Mouse (Mus musculus): ENCODE measurements around the gene Gm44579.

The Gm44579 gene

DNA sequence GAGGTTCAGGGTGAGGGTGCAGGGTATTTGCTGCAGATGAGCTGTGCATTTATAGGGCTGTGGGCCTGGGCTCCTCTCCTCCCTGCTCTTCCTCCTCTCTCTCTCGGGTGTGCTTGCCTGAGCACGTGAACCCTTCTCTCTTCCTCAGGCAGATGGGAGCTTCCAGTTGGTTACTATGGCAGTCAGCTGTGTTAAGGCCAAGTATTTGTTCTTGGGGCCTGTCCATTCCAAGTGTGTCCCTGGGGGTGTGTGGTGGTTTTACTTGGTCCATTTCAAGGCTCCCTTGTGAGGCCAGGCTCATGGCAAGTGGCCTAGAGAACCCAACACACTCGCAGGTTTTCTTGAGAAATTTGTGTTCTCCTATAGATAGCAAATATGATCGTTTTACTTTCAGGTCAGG, at the start of gene Gm44579, which contains the start of gene Olfr287:
Gm44579 (minus strand) TSS at position 101 of the 400 bp plus-strand sequence.
Olfr287 (minus strand) TSS at position 180 of the 400 bp plus-strand sequence.
- DNase-seq (ENCODE audit: low spot score in 2 of 2) = no peak

DNA sequence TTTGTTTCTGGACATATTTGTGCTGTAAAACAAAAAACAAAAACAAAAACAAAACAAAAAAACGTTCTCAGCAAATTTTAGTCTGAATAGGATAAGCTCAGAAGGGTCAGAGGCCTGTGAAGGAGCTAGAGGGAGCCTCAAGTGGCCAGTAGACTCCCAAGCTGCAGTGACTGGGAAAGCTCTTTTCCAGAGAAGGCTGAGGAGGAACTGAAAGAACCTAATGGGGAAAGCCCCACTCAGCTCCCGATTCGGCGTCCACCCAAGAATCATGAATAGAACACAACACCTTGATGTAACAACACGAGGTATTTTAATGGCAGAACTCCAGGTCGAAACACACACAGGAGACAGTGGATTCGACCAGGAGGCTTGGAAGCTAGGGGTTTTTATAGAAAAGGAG, 37.0 kb upstream of the Gm44579 start:
- DNase-seq (ENCODE audit: low spot score in 2 of 2) = no peak

DNA sequence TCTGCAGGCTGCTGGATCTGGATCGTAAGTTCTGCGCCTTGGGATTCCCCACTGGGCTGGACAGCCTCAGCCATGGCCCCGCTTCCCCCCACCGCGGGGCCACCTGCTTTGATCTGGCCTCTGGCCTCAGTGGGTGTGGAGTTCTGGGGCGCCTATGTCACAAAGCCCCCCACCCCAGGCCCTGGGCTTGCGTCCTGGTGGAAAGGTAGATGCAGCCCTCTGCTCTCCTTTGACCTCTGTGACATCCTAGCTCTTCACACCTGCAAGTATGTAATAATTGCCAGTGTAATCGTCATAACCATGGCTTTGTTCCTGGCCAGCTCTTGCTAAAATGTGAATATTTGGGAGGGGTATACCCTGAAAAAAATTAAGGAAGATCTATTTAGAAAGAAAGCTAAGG, 36.4 kb upstream of the Gm44579 start, which contains the start of gene H1fnt:
H1fnt (minus strand) TSS at position 101 of the 400 bp plus-strand sequence.
- DNase-seq (ENCODE audit: low spot score in 2 of 2) = no peak

DNA sequence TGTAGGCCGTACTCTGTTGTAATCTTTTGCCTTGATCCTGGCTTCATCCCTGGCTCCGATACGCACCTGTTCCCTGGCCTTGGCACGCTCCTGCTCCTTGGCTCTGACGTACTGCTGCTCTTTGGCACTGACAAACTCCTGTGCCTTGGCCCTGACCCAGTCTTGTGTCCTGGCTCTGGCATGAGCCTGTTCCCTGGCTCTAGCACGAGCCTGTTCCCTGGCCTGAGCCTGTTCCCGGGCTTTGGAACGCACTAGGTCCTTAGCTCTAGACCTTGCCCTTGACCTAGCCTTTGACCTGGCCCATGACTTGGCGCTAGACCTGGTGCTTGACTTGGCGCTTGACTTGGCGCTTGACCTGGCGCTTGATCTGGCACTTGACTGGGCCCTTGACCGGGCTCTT, 35.5 kb upstream of the Gm44579 start:
- DNase-seq (ENCODE audit: low spot score in 2 of 2) = no peak

DNA sequence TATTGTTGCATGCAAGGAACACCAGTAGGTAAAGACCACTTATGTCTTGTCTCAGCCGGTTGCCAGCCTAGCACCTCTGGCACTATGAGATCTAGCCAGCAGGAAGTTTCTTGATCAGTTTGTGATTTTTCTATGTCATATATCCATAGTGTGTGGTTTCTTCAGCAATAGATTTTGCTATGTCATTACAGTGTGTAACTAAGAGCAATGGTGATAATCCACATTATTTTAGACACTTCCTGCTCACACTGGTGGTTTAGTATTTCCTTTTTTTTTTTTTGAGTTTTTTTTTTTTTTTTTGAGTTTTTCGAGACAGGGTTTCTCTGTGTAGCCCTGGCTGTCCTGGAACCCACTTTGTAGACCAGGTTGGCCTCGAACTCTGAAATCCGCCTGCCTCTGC, 14.7 kb upstream of the Gm44579 start:
- DNase-seq (ENCODE audit: low spot score in 2 of 2) = no peak

DNA sequence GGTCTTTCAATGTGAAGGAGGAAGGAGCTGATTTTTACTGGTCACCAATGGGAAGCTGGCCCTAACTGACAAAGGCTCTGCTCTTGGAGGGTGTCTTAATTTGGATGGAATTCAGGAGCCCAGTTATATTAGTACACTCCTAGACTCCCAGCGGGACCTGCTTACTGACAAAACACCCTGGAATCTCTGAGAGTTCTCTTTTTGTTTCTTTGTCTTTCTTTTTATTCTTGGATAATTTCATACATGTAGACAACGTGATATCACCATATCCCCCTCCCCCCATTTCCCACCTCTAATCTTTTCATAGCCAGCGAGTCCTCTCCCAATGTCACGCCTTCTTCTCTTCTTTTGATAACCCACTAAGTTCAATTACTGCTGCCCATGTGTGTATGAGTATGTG, 13.6 kb upstream of the Gm44579 start, which contains the start of gene Olfr286:
Olfr286 (minus strand) TSS at position 101 of the 400 bp plus-strand sequence.
- no peak for DNase-seq (ENCODE audit: low spot score in 2 of 2)

DNA sequence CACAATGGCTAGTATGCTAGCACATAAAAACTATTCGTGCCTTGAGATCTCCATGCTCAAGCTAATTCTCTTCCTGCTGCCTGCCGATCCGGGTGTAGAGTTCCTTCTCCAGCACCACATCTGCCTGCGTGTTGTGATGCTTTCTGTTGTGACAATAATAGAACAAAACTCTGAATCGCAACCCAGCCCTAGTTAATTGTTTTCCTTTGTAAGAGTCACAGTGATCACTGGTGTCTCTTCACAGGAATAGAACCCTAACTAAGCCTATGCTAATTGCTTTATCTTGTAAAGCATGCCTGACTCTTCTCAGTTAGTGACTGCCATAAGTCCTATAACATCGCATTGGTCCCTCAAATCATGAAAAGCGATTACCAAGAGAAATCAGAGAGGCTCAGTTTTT, 5.3 kb upstream of the Gm44579 start:
- no peak for DNase-seq (ENCODE audit: low spot score in 2 of 2)

DNA sequence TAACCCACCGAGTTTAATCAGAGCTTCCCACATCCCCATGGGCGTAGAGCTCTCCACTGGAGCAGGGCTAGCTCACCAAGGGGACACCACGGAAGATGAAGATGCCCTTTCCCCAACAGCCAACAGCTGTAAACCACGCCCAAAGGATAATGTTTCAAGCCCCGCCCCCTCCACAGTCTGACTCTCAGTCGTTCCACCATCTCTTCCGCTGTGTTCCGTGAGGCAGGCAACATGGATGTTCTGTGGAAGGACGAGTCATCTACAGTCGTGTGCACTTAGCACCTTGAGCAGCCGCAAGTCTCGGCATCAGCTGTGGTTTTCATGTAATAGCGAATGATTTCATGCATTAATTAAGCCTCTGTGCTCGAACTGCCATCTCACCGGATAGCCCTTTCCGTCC, 4.8 kb upstream of the Gm44579 start:
- DNase-seq (ENCODE audit: low spot score in 2 of 2) = no peak

DNA sequence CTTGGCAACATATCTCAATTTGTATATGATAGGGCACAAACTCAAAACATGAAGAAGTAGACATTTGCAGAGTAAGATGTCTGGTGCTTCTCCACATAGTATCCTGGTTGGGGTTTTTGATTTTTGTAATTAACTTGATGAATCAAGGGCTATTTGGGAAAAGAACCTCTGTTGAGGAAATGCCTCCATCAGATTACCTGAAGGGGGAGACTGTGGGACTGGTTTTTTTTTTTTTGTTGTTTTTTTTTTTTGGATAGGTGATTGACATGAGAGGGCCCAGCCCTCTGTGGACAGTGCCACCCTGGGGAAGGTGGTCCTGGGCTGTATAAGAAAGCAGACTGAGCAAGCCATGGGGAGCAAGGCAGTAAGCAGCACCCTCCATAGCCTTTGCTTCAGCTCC, 1.6 kb upstream of the Gm44579 start:
- DNase-seq (ENCODE audit: low spot score in 2 of 2) = no peak

DNA sequence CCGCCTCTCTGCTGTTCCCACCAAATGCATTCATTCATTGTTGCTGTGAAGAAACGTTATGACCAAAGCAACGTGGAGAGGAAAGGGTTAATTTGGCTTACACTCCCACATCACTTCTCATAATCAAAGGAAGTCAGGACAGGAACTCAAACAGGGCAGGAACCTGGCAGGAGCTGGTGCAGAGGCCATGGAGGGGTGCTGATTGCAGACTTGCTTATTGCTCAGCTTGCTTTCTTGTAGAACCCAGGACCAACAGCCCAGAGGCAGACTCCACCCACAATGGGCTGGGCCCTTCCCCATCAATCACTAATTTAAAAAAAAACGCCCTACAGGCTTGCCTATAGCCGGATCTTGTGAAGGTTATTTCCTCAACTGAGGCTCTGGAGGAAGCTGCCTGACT, 6.6 kb downstream of the Gm44579 start:
- DNase-seq (ENCODE audit: low spot score in 2 of 2) = no peak

DNA sequence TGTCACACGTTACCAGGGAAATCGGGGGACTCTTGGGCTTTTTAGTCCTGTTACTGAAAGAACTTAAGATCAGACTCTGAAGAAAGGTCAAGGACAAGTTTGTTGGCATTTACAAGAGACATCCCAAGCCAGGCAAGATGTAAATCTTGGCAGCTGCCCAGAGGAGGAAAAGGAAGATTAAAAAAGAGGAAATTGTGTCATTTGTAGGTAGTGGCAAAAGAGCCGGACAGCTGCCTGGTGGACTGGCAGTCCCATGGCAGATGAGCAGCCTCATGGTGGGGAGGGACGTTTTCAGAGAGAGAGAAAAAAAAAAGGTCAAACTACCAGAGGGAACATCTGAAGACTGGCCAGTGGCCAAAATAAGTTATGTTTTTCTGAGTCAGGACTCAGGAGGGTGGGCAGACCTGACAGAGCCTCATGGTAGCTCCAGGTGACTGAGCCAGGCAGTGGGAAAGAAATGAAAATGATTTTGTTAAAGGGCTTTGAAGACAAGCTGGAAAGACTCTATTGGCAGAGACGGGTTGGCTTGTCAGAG, 7.4 kb downstream of the Gm44579 start:
- no peak for DNase-seq (ENCODE audit: low spot score in 2 of 2)

DNA sequence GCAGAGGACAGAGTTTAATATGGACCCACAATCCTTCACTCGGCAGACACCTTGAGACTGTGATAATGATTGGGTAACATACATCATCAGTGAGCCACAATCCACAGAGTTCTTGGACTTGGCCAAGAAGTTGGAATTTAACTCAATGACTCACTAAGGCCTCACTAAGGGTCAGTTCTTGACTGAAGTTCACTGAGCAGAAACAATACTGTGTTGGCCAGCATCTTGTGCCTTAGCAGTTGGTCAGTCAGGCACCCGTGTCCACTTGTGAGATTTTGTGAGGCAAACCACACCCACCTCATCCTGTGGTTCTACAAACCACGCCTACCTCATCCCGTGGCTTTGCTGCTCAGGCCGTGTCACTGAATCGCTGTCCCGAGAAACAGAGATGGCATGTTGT, 11.1 kb downstream of the Gm44579 start:
- no peak for DNase-seq (ENCODE audit: low spot score in 2 of 2)

DNA sequence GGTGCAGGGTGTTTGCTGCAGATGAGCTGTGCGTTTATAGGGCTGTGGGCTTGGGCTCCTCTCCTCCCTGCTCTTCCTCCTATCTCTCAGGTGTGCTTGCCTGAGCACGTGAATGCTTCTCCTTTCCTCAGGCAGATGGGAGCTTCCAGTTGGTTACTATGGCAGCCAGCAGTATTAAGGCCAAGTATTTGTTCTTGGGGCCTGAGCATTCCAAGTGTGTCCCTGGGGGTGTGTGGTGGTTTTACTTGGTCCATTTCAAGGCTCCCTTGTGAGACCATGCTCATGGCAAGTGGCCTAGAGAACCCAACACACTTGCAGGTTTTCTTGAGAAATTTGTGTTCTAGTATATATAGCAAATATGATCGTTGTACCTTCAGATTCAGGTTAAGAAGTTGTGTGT, 25.3 kb downstream of the Gm44579 start, which contains the start of gene Olfr288:
Olfr288 (minus strand) TSS at position 101 of the 400 bp plus-strand sequence.
- no peak for DNase-seq (ENCODE audit: low spot score in 2 of 2)

DNA sequence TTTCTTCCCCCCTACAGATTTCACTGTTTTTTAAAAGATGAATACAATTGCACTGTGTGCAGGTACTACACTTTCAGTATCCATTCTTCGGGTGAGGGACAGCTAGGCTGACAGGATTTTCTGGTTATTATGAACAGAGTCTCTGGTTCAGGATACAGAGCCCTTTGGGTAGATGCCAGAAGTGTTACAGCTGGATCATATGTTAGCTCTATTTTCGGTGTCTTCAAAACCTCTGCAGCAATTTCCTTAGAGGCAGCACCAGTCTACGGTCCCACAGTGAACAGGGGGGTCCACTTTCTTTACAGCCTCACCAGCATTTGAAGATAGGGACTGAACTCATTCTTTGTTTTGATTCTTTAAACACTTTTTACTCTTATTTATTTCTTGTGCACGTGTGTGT, 36.3 kb downstream of the Gm44579 start:
- DNase-seq (ENCODE audit: low spot score in 2 of 2) = no peak

DNA sequence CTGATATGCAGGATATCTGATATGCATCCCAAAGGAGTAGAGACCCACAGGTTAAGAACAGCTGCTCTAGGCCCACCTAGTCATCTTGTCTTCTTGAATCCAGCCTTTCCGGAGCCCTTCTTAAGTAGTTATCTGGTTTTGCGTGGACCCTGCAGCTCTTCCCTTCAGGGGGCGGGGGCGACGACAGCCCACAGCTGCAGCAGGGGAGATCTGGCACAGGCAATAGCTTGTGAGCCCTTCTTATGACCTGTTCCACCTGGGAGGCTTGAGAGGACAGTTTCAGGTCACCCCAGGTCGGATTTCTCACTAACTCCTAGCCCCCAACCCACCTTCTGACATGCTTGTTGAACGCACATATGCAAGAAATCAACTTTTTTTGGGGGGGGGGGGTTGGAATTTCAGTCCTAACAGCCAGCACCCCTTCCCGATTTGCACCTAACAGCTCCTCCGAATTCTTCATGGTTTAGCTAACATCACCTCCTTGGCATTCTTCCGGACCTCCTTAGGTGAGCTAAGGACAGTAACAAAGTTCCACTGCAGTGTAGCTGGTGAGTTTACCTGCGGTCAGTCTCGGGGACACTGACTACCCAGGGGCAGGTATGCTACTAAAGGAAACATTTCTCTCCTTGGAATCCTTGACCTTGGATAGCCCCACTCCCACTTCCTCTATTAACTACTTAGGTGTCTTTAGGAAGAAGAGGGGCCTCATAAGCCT, 38.8 kb downstream of the Gm44579 start:
- DNase-seq (ENCODE audit: low spot score in 2 of 2) = no peak

DNA sequence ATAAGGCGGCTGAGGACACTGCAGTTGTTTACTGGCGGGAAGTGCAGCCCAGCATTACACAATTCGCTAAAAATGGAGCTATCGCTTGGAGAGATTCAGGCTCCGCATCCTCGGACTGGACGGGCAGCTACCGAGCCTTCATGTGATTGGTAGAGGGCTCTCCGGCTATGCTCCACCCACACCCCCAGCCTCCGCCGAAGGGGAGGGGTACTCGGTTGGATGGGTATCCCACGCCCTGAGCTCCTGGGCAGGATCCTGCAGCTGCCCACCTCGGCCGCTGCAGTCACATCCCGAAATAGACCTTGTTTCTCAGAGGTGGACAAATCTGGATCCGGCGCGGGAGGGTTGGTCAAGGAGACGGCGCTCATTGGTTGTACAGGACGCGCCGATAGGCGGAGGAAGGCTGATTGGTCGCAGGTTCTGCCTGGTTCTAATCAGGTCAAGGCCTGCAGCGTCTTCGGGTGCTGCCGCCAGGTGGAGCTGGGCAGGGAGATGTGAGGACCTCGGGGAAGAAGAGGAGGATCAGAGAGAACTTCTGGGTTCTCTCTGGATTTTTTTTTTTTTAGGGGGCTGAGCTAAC, 39.6 kb downstream of the Gm44579 start:
- peak; percentile 76 to 85 for DNase-seq (ENCODE audit: low spot score in 2 of 2)

DNA sequence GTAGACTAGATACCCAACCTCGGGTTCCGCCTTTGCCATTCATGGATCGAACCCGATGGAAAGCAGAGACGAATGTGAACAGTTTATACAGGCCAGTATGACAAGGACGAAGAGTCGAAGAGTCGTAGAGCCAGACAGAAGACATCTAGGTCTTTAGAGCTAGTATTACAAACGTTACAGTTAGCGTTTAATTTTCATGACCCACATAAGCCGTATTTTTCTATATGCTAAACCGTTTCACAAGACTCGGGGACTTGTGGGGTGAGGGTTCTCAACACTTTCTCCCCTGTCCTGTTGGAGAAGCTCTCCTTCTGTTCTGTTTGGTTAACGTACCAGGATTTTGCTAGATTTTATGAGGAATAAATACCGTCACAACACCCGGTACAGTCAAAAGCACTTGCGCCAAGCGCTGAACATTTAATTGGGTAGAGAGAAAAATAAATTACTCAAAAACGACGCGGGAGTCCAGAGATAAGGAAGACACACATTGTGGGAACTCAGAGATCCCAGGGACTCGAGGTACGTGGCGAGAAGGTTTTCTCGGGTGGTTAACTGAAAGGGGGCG, 40.1 kb downstream of the Gm44579 start:
- no peak for DNase-seq (ENCODE audit: low spot score in 2 of 2)

DNA sequence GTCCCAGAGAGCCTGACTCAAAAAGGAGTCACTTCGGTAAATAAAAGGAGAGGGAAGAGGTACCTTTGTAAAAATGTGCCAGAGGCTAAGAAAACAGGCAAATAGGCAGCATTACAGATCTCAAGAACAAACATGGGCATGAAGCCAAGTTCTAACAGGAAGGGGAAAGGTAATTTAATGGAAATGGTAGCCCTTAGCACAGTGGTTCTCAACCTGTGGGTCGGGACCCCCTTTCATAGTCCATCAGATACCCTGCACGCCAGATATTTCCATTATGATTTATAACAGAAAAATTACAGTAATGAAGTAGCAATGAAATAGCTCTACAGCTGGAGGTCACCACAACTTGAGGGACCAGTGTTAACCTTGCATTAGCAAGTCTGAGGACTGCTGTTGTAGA, 43.5 kb downstream of the Gm44579 start:
- no peak for DNase-seq (ENCODE audit: low spot score in 2 of 2)

DNA sequence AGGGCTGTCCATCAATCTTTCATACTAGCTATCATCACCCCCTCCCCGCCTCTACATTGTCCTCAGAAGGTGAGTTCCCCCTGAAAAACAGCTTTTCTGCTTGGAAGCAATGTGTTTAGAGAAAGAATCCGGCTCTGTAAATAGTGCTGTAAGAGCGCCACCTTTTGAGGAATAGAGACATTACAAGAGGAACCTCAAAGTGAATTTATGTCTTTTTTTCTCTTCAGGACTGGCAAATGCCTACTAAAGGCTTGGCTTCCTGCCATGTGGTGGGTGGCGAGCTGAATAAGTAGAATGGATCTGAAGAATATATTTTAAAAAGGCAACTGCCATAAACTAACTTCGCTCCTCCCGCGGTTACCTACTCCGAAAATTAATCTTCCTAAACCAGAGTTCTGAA, 47.0 kb downstream of the Gm44579 start:
- no peak for DNase-seq (ENCODE audit: low spot score in 2 of 2)

DNA sequence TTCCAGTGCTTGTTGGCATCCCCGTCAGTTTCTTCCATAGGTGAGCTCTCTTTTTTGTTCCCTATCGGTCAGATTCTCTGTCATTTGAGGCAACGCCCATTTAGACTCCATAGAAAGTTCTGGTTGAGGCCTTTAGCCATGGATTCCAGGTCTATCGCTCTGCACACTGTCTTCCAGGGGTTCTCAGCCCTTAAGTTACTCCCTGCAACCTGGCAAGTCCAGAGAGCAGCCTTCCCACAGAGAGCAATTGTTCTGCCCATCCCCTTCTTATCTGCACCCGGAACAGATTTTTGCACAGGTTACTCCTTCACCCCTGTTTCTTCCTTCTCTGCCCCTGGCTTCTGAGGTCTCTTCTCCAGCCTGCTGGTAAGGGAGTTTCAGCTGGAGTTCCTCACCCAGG, 48.7 kb downstream of the Gm44579 start:
- no peak for DNase-seq (ENCODE audit: low spot score in 2 of 2)

DNA sequence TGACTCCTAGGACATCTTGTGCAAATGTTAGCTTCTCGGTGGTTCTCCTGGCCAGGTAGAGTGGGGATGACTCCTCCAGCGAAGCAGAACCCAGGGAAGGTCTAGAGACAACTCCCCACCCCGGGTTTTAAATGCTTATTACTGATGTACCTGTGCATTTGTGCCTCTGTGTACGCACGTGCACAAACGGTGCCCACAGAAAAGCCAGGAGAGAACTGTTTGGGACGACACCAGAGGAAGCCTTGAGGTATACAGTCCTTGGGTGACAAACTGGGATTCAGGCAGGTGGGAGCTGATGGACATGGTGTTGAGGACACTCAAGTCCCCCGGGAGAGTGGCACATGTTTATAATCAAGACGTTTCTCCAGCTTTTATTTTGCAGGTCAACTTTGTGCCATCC, 49.9 kb downstream of the Gm44579 start:
- no peak for DNase-seq (ENCODE audit: low spot score in 2 of 2)

DNA sequence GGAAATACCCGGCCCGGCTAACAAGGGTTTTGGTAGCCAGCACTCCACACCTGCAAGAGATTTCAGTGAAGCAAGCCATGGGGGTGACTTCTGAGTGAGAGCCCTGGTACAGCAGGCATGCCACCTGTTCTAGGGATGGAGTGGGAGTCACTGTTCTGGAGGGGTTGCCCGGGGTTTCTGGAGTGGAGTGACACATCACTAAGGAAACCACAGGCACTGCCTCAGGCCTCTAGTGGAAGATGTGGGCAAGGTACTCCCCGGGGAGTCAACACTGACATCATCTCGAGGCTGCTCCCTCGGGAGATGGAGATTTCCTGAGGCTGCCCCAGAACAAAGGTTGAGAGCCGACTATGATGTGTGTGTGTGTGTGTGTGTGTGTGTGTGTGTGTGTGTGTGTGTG, 50.4 kb downstream of the Gm44579 start:
- no peak for DNase-seq (ENCODE audit: low spot score in 2 of 2)

DNA sequence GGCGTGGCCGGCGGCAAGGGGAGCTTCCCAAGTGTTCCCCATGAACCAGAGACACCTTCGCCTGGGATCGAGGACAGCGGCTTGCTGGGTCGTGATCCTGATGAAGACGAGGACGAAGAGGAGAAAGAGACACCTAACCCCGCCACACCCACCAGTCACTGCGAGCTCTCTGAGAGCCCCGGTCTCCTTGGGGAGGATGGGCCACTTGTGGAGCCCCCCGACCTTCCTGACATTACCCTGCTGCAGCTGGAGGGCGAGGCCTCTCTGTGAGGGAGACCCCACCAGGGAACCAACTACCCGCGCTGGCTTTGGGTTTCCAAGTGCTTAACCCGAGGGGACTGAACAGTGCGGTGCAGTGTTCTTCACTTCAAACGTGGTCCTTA, 52.2 kb downstream of the Gm44579 start:
- no peak for DNase-seq (ENCODE audit: low spot score in 2 of 2)
